Mouse (Mus musculus) intestine, postnatal 0 days (tissue): ENCODE results near the gene Tsen2. TPM values are rescaled to one million over a fixed set of nuclear protein-coding genes. Genes with fewer than 3 reads are reported as not detected.

Experiments
- ATAC-seq: fragments of 200-750 bp; cut with Nextera tagmentation; 2 replicates; pipeline ENCODE4 v1.8.0; 2017; ENCODE audit warnings: mild to moderate bottlenecking, moderate TSS enrichment, moderate library complexity
- H3K27ac ChIP-seq: fragments of 300-500 bp; sonication (generic); 2 replicates; pipeline ENCODE4 v1.5.1; 2014; ENCODE audit warnings: mild to moderate bottlenecking, low read depth, low read length, moderate library complexity
- H3K27me3 ChIP-seq: fragments of 300-500 bp; sonication (generic); replicated peaks from 2 replicates; pipeline ENCODE4 v1.6.1; 2014; ENCODE audit warnings: low read length, mixed read lengths; ENCODE audit not compliant: control insufficient read depth, insufficient read depth
- H3K36me3 ChIP-seq: fragments of 300-500 bp; sonication (generic); 2 replicates; pipeline ENCODE4 v1.6.1; 2014; ENCODE audit warnings: mild to moderate bottlenecking, moderate library complexity; ENCODE audit not compliant: control insufficient read depth, insufficient read depth
- H3K4me1 ChIP-seq: fragments of 300-500 bp; sonication (generic); replicated peaks from 2 replicates; pipeline ENCODE4 v1.6.1; 2014; ENCODE audit warnings: antibody characterized with exemption, low read length, mixed read lengths; ENCODE audit not compliant: control insufficient read depth, insufficient read depth
- H3K4me2 ChIP-seq: fragments of 300-500 bp; sonication (generic); replicated peaks from 2 replicates; pipeline ENCODE4 v1.6.1; 2014; ENCODE audit warnings: low read depth, mild to moderate bottlenecking, moderate library complexity
- H3K4me3 ChIP-seq: fragments of 300-500 bp; sonication (generic); 2 replicates; pipeline ENCODE4 v1.5.1; 2014; ENCODE audit warnings: low read depth, low read length
- H3K9ac ChIP-seq: fragments of 300-500 bp; sonication (generic); 2 replicates; pipeline ENCODE4 v1.6.1; 2014; ENCODE audit warnings: mild to moderate bottlenecking, low read depth, low read length
- H3K9me3 ChIP-seq: fragments of 300-500 bp; sonication (generic); 2 replicates; pipeline ENCODE4 v1.6.1; 2016; ENCODE audit warnings: mixed run types; ENCODE audit not compliant: control insufficient read depth
- CTCF ChIP-seq: sonication (generic); IDR thresholded peaks from 2 replicates; pipeline ENCODE4 v1.5.1; 2016; ENCODE audit warnings: low read depth, mild to moderate bottlenecking, control low read depth, antibody characterized with exemption, moderate library complexity
- WGBS: fragments of 180-500 bp; shearing (Covaris S2); extraction: QIAGEN DNeasy Blood & Tissue Kit; methylation state at CpG from one replicate; pipeline ENCODE4 v1.1.7; 2014; 5-methylcytosine and 5-hydroxymethylcytosine counted together
- polyA plus RNA-seq: library from polyadenylated mRNA; unstranded; fragments of >200 nt; fragmentation: Nextera tagmentation; extraction: Ambion mirVana; gene quantifications from 2 replicates; pipeline ENCODE4 v1.2.1, GENCODE M21; 2015

The Tsen2 gene
- polyA plus RNA-seq, 1 experiment from 2014 or later = 6.3 TPM

DNA sequence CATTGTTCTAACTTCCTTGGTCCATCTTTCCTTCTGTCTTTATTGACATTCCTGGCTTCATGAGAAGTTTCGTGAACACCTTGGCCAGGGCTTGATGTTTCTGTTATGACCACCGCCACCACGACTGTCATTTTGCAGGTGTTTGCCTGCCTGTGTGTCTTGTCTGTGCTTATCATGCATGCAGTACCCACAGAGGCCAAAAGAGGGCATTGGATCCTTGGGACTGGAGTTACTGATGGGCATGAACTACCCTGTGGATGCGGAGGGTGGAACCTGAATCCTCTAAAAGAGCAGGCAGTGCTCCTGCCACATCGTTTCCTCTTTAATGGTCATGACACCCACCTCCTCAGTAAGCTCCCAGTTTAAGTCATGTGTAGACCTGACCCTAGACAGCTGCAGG is 1.8 kb downstream of the Tsen2 start:
- TF ChIP-seq CTCF = peak; percentile 81
- H3K9me3 ChIP-seq = no peaks in the 10 kb centered on the region
- peaks cover 16% of the 10 kb centered on the region for H3K36me3 ChIP-seq
- H3K4me1 ChIP-seq = no peaks in the 10 kb centered on the region
- no peak overlapping the region for H3K27ac ChIP-seq
- H3K27me3 ChIP-seq = no peaks in the 10 kb centered on the region
- H3K4me3 ChIP-seq = no peak overlapping the region
- H3K9ac ChIP-seq = no peak overlapping the region
- no peak for ATAC-seq
- H3K4me2 ChIP-seq = no peak overlapping the region
- 83% methylated on average over 5 of the region's 5 CpGs for WGBS

DNA sequence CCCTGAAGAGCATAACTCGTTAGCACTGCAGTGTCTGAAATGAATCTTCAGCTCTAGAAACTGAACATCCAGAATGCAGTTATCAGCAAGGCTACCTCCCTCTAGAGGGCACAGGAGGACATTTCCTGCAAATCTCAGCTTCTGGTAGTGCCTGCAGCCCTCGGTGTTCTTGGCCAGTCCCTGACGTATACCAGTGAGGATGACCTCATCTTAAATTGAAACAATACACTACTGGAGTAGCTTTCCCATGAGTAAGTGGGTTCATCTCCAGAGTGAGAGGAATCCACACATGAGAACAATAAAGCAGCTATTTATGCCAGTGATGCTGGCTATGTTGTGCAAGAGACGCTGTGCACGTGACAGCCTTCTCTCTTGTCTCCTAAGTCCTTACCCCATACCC is 11.0 kb downstream of the Tsen2 start:
- H3K4me1 ChIP-seq = no peaks in the 10 kb centered on the region
- no peak for ATAC-seq
- H3K9ac ChIP-seq = no peak overlapping the region
- H3K27ac ChIP-seq = no peak overlapping the region
- peak; percentile 54 for TF ChIP-seq CTCF
- no peaks in the 10 kb centered on the region for H3K9me3 ChIP-seq
- H3K27me3 ChIP-seq = no peaks in the 10 kb centered on the region
- H3K4me2 ChIP-seq = no peak overlapping the region
- peaks cover 33% of the 10 kb centered on the region for H3K36me3 ChIP-seq
- WGBS = 68% methylated on average over 5 of the region's 5 CpGs
- H3K4me3 ChIP-seq = no peak overlapping the region

DNA sequence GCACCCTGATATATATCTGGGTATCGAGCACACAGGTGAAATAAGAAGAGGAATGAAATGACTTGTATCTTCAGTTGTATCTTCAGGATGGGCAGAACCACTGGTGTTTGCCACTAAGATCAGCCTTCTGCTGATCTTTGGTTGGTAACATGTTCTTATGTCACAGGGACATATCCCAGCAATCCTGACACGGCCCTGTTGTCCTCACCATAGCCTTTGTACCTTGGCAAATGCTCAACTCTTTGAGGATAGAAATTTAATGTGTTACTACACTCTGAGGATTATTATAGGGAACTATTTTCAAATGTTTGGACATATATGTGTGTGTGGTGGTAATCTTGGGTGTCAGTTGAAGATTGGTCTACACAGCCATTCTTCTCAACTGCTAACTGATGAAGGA is 13.7 kb downstream of the Tsen2 start:
- TF ChIP-seq CTCF = no peak
- H3K27me3 ChIP-seq = no peaks in the 10 kb centered on the region
- 90% methylated on average over 2 of the region's 2 CpGs for WGBS
- H3K4me1 ChIP-seq = no peaks in the 10 kb centered on the region
- no peak overlapping the region for H3K27ac ChIP-seq
- H3K36me3 ChIP-seq = peaks cover 28% of the 10 kb centered on the region
- H3K4me3 ChIP-seq = no peak overlapping the region
- no peak overlapping the region for H3K9ac ChIP-seq
- H3K4me2 ChIP-seq = no peak overlapping the region
- ATAC-seq = no peak
- no peaks in the 10 kb centered on the region for H3K9me3 ChIP-seq

DNA sequence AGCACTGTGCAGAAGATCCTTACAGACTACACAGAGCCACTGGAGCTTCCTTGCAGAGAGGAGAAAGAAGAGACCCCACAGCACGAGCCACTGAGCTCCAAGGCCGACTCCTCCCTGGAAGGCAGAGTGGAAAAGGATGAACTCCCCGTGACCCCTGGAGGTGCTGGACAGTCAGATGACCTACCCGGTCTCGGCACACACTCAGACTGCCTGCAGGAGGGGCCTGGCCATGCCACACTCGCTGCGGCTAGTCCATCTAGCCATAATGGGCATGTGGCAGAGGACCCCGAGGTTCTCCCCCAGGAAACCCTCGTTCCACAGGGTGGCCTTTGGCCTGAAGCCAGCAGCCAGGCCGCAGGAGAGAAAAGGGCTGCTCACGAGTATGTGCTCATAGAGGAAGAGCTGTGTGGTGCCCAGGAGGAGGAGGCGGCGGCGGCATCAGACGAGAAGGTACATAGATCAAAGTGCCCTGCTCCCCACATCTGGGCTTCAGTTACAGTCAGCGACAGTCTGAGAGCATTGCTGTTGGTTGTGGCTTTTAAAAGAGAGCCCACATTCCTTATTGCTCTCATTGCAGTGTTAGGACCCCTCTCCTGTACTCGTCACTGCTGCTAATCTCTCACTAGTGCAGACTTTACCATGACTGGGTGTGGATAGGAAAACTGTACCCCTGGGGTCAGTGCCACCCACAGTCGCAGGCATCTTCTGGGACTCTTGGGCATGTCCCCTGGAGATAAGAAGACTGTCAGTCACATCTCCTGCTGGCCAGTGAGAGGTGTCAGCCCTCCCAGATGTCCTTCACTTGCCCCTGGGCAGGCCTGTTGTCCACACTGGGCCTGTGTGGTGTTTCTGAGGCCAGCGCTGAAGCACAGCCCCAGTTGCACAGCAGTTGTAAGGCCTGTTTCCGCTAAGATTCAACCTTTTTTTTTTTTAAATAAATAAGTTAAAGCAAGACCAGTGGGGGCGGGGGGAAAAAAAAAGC is 15.5 kb downstream of the Tsen2 start:
- H3K9ac ChIP-seq = no peak overlapping the region
- H3K4me3 ChIP-seq = no peak overlapping the region
- TF ChIP-seq CTCF = no peak
- peaks cover 30% of the 10 kb centered on the region for H3K36me3 ChIP-seq
- no peak for ATAC-seq
- no peaks in the 10 kb centered on the region for H3K9me3 ChIP-seq
- no peak overlapping the region for H3K27ac ChIP-seq
- no peak overlapping the region for H3K4me2 ChIP-seq
- no peaks in the 10 kb centered on the region for H3K4me1 ChIP-seq
- H3K27me3 ChIP-seq = no peaks in the 10 kb centered on the region
- 58% methylated on average over 21 of the region's 21 CpGs for WGBS

DNA sequence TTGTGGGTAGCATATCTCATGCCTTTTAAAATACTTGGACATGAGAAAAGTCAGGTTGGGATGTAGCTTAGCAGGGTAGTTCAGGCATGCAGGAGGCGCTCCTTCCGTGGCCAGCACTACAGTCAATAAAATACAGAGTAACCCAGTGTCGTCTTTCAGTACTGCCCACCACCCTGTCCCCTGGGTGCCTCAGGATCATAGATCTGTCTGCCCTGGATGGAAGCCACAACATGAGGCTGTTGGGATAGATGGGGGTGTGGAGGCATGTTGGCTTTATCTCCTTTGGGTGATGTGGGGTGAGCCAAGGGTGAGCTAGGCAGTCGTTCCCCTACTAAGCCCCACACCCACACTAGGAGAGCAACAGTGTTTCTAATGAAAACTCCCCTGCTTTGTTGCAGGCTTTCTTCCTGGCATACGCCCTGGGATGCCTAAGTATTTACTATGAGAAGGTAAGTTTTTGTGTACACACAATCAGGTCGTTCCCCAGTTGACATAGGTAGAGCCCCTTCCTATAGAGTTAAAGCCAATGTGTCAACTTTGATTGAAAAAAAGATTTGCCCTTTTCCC is 21.1 kb downstream of the Tsen2 start:
- H3K4me3 ChIP-seq = no peak overlapping the region
- 73% methylated on average over 6 of the region's 6 CpGs for WGBS
- no peak overlapping the region for H3K27ac ChIP-seq
- no peaks in the 10 kb centered on the region for H3K4me1 ChIP-seq
- H3K36me3 ChIP-seq = peaks cover 37% of the 10 kb centered on the region
- no peaks in the 10 kb centered on the region for H3K9me3 ChIP-seq
- H3K4me2 ChIP-seq = no peak overlapping the region
- no peak overlapping the region for H3K9ac ChIP-seq
- no peak for TF ChIP-seq CTCF
- no peaks in the 10 kb centered on the region for H3K27me3 ChIP-seq
- ATAC-seq = no peak

DNA sequence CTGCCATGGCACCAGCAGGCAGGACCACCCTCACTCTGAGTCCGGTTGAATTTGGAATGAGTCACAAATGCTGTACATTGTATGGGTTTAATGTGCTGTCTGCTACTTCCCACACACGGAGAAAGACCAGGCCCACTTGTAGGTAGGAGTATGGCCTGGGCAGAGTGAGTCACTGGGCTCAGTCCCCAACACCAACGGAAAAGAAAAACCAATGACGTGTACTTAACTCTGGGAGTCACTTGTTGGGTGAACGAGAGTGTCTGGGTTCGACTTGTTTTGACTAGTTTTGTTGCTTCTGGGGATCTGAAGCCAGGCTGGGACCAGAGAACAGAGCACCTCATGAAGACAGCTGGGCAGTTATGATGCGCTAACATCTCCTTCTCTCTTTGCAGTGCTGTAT is 29.7 kb downstream of the Tsen2 start:
- no peaks in the 10 kb centered on the region for H3K4me1 ChIP-seq
- WGBS = 92% methylated on average over 7 of the region's 7 CpGs
- peaks cover 41% of the 10 kb centered on the region for H3K36me3 ChIP-seq
- no peak overlapping the region for H3K4me3 ChIP-seq
- no peak overlapping the region for H3K9ac ChIP-seq
- ATAC-seq = no peak
- H3K4me2 ChIP-seq = no peak overlapping the region
- H3K27ac ChIP-seq = no peak overlapping the region
- H3K9me3 ChIP-seq = no peaks in the 10 kb centered on the region
- H3K27me3 ChIP-seq = no peaks in the 10 kb centered on the region
- TF ChIP-seq CTCF = no peak
